ENCODE assay signal across 9 mouse cellular contexts in the genomic region with DNA sequence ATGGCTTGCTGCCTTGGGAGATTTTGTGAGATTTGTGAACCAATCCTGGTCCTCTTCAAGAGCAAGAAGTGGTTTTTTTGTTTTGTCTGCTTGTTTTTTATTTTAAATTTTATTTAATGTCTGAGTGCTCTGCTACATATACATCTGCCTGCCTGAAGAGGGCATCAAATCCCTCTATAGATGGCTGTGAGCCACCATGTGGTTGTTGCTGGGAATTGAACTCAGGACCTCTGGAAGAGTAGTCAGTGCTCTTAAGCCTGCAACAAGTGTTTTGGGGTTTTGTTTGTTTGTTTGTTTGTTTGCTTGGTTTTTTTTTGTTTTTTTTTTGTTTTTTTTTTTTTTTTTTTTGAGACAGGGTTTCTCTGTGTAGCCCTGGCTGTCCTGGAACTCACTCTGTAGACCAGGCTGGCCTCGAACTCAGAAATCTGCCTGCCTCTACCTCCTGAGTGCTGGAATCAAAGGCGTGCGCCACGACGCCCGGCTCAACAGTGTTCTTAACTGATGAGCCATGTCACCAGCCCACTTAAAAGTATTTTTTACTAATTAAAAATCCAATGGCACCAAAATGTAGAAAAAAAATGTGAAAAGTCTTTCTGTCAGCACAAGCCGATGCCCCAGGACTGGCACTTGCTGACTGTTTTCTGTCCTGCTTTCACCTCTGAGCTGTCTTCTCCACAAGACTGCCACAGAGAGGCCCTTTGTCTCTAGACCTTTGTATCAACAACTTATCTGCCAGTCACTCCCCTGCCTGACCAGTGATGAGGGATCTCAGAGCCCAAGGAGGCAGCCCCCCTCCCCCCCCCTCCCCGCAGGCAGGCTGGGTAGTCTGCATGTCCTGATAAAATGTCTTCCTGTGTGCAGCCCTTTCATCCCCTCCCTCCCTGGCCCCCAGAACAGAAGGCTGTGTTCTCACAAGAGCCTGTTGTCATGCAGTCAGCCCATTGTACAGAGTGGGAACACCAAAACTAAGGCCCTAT. TPM values are rescaled to one million over a fixed set of nuclear protein-coding genes. Genes with fewer than 3 reads are reported as not detected.
DNase-seq lines count a peak whose midpoint lies in the region; ATAC-seq and TF ChIP-seq lines count a peak whose summit lies in the region.
"Had no signal": no experiment of that assay in that cellular context is flagged by ENCODE, and none has a peak within 500 bp of the region (broad histone marks: within the 10 kb centered on the region; RNA-seq: fewer than 3 reads in every experiment).

No protein-coding gene starts in this region.

- H3K27ac ChIP-seq in lung, postnatal 0 days (ENCODE audit: low read length), result no peak overlapping the region
- peak overlapping the region; percentile 72 for H3K27ac ChIP-seq in liver, embryonic 12.5 days
- H3K27ac ChIP-seq: kidney, embryonic 15.5 days had no signal

- peak; percentile 47 for TF ChIP-seq CTCF in lung, postnatal 0 days (IDR thresholded peaks at IDR 0.05)

- H3K9me3 ChIP-seq in lung, postnatal 0 days (ENCODE audit: low read length), result no peaks in the 10 kb centered on the region
- no peaks in the 10 kb centered on the region for H3K9me3 ChIP-seq in liver, embryonic 12.5 days (replicated peaks)
- H3K9me3 ChIP-seq: kidney, embryonic 15.5 days had no signal

- 72% methylated on average over 8 of the region's 8 CpGs for WGBS in lung, postnatal 0 days
- WGBS in liver, embryonic 12.5 days (ENCODE audit: insufficient replicate concordance), result 24% methylated on average over 8 of the region's 8 CpGs

- no peak overlapping the region for H3K4me2 ChIP-seq in lung, postnatal 0 days (replicated peaks; ENCODE audit: low read depth, low read length)
- peak overlapping the region; percentile 46 for H3K4me2 ChIP-seq in liver, embryonic 12.5 days
- H3K4me2 ChIP-seq: kidney, embryonic 15.5 days had no signal

- no peaks in the 10 kb centered on the region for H3K4me1 ChIP-seq in lung, postnatal 0 days (ENCODE audit: insufficient read depth, low read depth, low read length)
- peaks cover 52% of the 10 kb centered on the region for H3K4me1 ChIP-seq in liver, embryonic 12.5 days

- H3K9ac ChIP-seq in lung, postnatal 0 days (replicated peaks; ENCODE audit: low read depth), result no peak overlapping the region
- H3K9ac ChIP-seq in liver, embryonic 12.5 days, result peak overlapping the region; percentile 35
- H3K9ac ChIP-seq: kidney, embryonic 15.5 days had no signal

- no peak for DNase-seq in lung, postnatal 0 days (ENCODE audit: low spot score)
- DNase-seq in lung, postnatal 4 days, result no peak
- peak; percentile 58 for DNase-seq in T-cell, adult 2 months (ENCODE audit: low spot score)
- DNase-seq in retina, postnatal 1 day, result peak; percentile 53
- DNase-seq in left cerebral cortex, adult 9 months (ENCODE audit: low spot score in 2 of 2), result no peak
- DNase-seq in right cerebral cortex, postnatal 4 days, result no peak

- no peak for TF ChIP-seq EP300 in lung, postnatal 0 days (IDR thresholded peaks at IDR 0.05)

- no peak overlapping the region for H3K4me3 ChIP-seq in lung, postnatal 0 days (ENCODE audit: low read depth, low read length)
- H3K4me3 ChIP-seq in liver, embryonic 12.5 days, result no peak overlapping the region
- H3K4me3 ChIP-seq: kidney, embryonic 15.5 days had no signal

- no peaks in the 10 kb centered on the region for H3K36me3 ChIP-seq in lung, postnatal 0 days (ENCODE audit: insufficient read depth, low read length)
- H3K36me3 ChIP-seq in liver, embryonic 12.5 days, result no peaks in the 10 kb centered on the region
- H3K36me3 ChIP-seq: kidney, embryonic 15.5 days had no signal

- no peak for ATAC-seq in lung, postnatal 0 days
- ATAC-seq in liver, embryonic 12.5 days, result peak; percentile 86
- ATAC-seq in frontal cortex, adult (ENCODE audit: low TSS enrichment), result no peak

- H3K27me3 ChIP-seq in lung, postnatal 0 days (replicated peaks; ENCODE audit: insufficient read depth, low read length), result peaks cover 15% of the 10 kb centered on the region
- H3K27me3 ChIP-seq in liver, embryonic 12.5 days (replicated peaks), result peaks cover 38% of the 10 kb centered on the region

RNA-seq across cellular contexts. Expression of a gene that starts 5.0 kb away (rescaled TPM):
- 0.42 and 0.58 TPM in 2 replicates for polyA plus RNA-seq in lung, postnatal 0 days (2015; fragmentation: Nextera tagmentation; extraction: Ambion mirVana)
- polyA plus RNA-seq in liver, embryonic 12.5 days (2016; fragmentation: Nextera tagmentation; extraction: Ambion mirVana), result 0.41 and 0.76 TPM in 2 replicates

RNA-seq across cellular contexts. Expression of a gene that starts 7.1 kb away (rescaled TPM):
- 11.2 and 11.6 TPM in 2 replicates for polyA plus RNA-seq in lung, postnatal 0 days (2015; fragmentation: Nextera tagmentation; extraction: Ambion mirVana)
- 17.2 and 18.4 TPM in 2 replicates for polyA plus RNA-seq in liver, embryonic 12.5 days (2016; fragmentation: Nextera tagmentation; extraction: Ambion mirVana)

RNA-seq across cellular contexts. Expression of a gene that starts 9.3 kb away (rescaled TPM):
- not detected in 2 replicates for polyA plus RNA-seq in lung, postnatal 0 days (2015; fragmentation: Nextera tagmentation; extraction: Ambion mirVana)
- not detected in 2 replicates for polyA plus RNA-seq in liver, embryonic 12.5 days (2016; fragmentation: Nextera tagmentation; extraction: Ambion mirVana)
- polyA plus RNA-seq: kidney, embryonic 15.5 days had no signal

RNA-seq across cellular contexts. Expression of a gene that starts 42.7 kb away (rescaled TPM):
- 133 and 144 TPM in 2 replicates for polyA plus RNA-seq in lung, postnatal 0 days (2015; fragmentation: Nextera tagmentation; extraction: Ambion mirVana)
- 79.2 and 94.3 TPM in 2 replicates for polyA plus RNA-seq in liver, embryonic 12.5 days (2016; fragmentation: Nextera tagmentation; extraction: Ambion mirVana)

Comparison
In these comparisons a context has a peak if more than half of its experiments do, and no peak if none do; other contexts are left out.
1. DNase-seq: peak in T-cell, adult 2 months (single experiment) and retina, postnatal 1 day (single experiment); none in lung, postnatal 0 days (single experiment), lung, postnatal 4 days (0 of 2), left cerebral cortex, adult 9 months (0 of 2) and right cerebral cortex, postnatal 4 days (single experiment).